Mouse (Mus musculus) neutrophil, adult 5-6 weeks (primary cell): ENCODE data around the gene Fubp1. TPM values are rescaled to one million over a fixed set of nuclear protein-coding genes. Genes with fewer than 3 reads are reported as not detected.
A peak's percentile ranks its signal among the peaks of the same experiment; 100 is the strongest.

ENCODE experiments used
- ATAC-seq: fragments of 151-379, 151-347 bp; 2 replicates; pipeline ENCODE4 v1.8.0; 2017; ENCODE audit warnings: mild to moderate bottlenecking, moderate TSS enrichment; ENCODE audit not compliant: insufficient number of reproducible peaks, poor library complexity, low FRiP score, severe bottlenecking; ENCODE audit errors: extremely low read depth
- total RNA-seq: library from RNA; stranded (forward); fragments of 200-1000 nt; gene quantifications from 2 replicates; pipeline ENCODE4 v1.2.3, GENCODE M21; 2017

Fubp1 gene
- total RNA-seq, 1 experiment from 2014 or later = 192 TPM

DNA sequence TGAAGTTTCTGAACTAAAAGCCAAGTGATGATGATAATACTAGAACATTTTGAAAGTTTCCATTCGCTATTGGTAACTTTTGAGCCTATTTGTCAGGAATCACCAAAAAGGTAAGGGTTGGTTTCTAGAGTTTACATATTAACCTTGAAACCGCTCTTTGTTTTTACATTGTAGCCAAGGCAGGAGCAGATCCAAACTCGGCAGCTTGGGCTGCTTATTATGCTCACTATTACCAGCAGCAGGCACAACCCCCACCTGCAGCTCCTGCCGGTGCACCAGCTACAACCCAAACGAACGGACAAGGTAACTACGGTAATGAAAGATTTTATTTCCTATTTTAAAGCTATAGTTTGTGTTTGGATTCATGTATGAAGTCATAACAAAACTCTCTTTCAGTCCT lies 15.7 kb downstream of the Fubp1 start:
- no peak for ATAC-seq

DNA sequence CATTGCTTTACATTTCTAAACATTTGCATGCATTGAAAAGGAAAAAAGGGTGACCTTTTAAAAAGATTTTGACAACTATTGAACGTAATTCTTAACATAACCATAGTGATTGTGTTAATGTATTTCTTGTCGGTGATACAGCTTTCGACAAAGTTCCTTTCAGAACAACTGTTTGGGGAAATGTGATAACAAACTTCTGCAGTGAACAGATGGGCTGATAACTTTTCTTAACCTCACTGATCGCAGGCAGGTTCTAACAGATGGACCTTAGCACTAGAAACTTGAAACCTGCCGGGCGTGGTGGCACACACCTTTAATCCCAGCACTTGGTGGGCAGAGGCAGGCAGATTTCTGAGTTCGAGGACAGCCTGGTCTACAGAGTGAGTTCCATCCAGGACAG lies 18.6 kb downstream of the Fubp1 start:
- no peak for ATAC-seq

DNA sequence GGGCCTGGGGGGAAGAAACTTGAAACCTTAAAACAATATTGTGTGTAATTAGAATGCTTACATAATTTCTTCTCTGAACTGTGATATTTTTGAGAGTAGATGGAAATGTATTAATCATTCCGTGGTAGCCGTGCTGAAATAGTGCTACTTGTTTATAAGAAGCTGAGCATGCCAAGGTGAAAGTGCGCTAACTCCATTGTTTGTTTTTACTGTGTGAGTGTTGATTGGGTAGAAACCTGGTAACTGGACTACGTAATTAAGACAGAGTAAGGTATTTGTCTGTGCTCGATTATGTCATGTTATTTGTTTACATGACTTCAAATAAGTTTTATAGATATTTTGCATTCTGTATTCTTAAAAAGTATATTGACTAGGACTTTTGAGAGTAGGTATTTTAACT lies 19.0 kb downstream of the Fubp1 start:
- ATAC-seq = no peak

DNA sequence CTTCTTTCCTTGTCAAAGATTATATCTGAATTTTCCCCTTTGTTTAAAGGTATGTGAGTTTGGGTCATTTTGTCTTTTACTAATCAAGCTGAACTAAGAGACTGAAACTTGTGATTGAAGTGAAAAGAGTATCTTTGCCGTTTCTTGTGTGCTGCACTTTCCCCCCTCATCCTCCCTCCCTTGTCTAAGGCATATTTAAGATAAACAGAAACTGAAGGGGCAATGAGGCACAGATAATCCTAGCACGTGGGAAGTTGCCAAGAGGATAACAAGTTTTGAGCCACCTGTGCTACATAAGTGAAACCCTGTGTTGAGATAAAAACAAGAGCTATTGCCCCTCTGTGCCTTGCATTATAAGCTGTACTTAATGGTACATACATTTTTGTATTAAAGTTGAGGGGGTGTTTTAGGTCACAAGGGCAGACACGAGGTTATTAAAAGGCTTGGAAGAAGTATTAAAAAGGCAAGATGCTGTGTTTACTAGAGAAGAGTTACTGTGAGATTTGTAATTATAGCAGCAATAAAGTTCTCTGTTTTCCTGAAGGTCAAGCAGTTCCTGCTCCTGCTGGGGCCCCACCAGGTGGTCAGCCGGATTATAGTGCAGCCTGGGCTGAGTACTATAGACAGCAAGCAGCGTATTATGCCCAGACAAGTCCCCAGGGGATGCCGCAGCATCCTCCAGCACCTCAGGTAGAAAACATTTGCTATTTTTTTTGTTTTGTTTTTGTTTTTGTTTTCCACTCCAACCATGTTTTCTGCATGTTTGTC lies 21.3 kb downstream of the Fubp1 start:
- no peak for ATAC-seq

DNA sequence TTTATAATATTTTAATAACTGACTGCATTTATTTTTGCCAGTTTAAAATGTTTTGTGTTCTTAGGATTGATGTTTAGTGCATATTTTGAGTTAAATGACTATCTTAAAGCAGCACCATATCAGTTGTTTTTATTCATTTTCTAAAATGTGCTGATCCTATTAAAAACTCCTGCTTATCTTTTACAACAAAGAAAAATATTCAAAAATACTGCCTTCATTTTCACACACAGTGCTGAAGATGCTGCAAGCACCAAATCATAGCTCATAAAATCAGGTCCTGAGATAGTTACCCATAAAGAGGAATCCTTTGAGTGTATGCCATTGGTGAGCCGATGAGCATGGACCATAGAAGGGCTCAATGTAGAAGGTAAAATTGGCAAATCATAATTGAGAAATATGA lies 25.0 kb downstream of the Fubp1 start:
- no peak for ATAC-seq

DNA sequence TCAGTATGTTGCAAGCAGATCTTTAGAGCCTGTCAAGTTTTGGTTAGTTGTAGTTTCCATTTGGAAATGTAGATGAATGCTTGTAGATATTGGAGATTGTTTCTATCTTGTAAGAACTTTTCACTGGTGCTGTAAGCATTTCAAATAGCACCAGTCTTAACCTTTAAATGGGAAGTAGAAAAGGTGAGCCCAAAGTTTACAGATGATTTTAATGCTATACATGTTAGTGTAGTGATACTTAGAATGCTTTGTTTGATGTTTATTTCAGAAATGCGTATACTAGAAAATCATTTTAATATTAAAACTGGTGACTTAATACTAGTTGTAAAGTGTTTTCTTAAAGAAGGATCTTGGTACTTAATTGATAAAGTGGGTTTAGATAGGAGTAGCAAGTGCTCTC lies 25.6 kb downstream of the Fubp1 start:
- ATAC-seq = no peak

DNA sequence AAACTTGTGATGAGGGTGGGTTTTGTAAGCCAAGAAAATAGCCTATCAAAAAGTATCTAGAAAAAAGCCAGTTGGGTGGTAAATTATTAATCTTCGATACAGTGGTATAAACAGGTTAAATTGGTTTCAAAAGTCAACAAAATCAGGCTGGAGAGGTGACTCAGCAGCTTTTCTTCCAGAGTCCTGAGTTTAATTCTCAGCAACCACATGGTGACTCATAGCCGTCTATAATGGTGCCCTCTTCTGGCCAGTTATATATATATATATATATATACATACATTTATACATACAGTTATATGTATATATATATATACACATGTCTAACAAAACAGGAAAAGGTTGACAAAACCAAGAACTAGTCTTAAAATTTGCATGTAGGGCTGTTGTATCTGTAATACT lies 28.6 kb downstream of the Fubp1 start:
- no peak for ATAC-seq

DNA sequence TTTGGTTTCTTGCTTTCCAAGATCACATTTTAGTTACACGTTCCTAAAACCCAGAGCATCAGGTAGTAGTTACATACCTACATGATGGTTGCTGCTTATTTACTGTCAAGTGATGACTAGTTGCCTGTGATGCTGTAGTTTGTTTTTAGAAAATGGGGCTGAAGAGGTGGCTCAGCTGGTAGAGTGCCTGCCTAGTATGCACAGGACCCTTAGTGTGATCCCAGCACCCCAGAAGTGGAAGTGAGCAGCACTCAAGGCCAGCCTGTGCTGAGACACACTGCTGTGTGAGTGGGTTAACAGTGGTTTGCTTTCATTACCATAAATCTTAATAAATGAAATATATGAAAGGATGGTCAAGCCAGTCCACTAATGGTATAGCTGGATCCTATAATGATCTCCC lies 29.4 kb downstream of the Fubp1 start:
- no peak for ATAC-seq

DNA sequence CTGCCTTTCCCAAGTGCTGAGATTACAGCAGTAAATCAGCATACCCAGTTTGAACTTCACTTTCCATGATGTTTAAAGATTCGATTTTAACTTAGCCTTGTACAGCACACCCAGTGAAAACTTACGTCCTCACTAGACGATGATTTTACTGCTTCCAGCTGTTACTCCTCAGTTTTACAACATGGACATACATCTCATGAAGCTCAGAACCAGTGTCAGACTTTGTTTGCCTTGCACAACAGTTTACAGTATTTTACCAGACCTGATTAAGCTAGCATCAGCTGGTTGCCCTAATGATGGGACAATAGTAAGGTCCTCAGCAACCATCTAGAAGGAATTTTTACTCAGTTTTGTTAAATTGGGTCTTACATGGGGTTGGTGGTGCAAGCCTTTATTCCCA lies 30.9 kb downstream of the Fubp1 start:
- ATAC-seq = no peak

DNA sequence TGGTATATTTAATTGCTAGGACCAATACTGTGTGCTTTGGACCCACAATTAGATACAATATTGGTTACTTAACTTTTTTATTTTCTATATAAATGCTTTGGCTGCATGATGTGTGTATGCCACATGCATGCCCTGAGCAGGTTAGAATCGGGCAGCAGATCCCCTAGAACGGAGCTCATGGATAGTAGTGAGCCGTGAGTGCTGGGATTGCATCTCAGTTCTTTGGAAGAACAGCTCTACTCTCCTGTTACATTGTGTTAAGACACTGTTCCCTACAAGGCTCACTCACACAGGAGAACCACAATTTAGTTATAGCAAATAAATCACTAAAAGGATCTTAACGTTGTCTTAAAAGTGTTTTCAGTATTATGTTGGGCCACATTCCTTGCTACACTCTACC lies 33.1 kb downstream of the Fubp1 start:
- ATAC-seq = no peak

DNA sequence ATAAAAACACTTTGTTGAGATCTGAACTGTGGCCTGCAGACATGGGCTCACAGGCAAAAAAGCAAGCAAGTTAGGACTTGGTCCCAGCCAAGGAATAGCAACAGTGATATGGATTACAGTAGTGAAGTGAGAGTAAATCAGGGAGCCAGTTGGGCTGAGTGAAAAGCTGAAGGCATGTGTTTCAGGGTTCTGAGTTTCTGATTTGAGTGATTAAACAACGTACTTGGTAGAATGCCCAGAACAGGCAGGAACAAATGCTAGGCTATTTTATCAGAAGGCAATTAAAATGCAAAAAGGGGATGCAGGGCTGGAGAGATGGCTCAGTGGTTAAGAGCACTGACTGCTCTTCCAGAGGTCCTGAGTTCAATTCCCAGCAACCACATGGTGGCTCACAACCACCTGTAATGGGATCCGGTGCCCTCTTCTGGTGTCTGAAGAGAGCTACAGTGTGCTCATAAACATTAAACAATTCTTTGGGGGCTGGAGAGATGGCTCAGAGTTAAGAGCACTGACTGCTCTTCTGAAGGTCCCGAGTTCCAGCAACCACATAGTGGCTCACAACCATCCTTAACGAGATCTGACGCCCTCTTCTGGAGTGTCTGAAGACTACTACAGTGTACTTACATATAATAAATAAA lies 35.2 kb downstream of the Fubp1 start:
- ATAC-seq = no peak

DNA sequence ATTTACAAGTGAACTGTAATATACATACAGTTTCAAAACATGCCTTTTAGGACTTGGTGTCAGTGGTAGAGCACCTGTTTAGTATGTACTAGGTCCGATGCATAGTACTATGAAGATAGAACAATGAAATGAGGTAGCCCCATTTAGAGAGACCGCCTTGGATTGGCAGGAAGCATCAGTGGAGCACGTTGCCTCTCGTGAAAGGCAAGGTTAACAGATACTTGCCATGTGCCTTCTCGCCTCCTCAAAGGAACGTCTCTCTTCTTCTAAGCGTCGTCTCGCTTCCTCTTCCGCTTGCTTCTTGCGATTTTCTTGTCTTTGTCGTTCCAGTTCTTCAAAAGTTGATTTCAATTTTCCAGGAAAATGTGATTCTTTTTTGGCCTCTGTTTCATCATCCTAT lies 37.5 kb downstream of the Fubp1 start:
- ATAC-seq = no peak

DNA sequence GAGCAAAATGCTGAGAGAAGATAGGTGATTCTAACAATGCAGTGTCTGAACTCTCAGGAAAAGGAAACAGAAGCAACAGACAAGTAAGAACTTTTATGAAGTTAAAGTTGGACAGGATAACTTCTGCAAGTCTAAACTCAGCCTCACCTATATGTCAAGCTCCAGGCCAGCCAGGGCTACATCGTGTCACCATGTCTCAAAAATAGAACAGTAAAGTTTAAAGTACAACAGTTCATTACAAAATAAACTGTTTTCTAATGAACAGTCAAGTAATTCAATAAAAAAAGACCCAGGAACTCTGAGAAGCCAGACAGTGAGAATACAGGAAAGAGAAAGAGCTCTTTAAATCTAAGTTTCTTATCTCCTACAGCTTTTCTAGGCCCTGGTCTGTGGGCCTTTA lies 40.3 kb downstream of the Fubp1 start:
- ATAC-seq = no peak

DNA sequence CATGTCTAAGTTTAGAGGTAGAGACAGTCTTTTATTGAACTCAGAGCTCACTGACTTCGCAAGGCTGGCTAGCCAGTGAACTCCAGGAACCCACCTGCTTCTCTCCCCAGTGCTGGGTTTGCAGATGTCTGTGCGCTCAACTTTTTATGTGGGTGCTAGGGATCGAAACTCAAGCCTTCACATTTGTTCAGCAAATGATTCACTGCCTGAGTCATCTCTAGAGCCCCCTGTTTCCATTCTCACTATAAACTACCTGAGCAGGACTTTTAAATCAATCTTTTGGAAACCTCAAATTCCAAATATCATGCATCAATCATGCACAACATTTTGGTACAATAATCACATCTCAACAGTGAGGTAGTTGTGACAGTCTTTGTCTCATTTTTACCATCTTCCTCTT lies 47.3 kb downstream of the Fubp1 start:
- no peak for ATAC-seq

DNA sequence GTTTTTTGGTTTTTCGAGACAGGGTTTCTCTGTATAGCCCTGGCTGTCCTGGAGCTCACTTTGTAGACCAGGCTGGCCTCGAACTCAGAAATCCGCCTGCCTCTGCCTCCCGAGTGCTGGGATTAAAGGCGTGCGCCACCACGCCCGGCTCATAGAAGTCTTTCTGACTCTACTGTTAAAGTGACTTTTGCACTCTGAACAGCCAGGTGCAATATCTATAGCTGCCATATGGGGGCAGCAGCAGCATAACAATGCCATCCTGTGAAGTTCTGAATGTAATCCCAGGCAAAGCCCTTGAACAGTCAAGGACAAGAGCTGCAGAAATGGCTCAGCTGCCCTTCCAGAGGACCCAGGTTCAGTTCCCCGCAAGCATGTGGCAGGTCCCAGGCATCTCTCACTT lies 49.2 kb downstream of the Fubp1 start:
- ATAC-seq = peak; percentile 60

DNA sequence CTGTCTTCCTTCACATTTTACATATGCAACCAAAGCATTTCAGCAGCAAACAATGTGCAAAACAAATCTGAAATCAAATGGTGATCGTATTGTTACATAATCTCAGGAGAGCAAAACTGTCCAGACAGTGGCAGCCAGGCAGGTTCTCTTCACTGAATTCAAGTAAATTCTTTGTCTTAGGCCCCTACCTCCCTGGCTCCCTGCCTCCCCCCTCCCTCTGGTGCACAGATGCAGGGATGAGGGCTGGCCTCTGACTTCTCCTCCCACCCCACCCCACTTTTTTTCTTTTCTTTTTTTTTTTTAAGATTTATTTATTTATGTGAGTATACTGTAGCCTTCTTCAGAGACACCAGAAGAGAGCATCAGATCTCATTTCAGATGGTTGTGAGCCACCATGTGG lies 50.1 kb downstream of the Fubp1 start:
- ATAC-seq = no peak

DNA sequence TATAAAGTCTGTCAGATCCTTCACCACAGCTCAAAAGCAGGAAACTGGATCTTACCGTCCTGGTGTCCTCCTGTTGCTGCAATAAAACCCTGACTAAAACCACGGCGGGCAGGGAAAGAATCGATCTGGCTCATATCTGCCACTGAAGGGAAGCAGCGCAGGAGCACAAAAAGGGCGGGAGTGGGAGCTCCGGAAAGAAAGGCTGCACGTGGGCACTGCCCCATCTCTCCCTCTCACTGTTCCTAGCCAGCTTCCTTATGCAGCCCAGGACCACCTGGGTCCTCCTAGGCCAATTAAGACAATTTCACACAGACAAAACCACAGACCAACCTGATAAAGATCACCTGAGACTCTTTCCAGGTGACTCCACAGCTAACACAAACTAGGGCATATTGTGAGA lies 51.2 kb downstream of the Fubp1 start:
- ATAC-seq = no peak

DNA sequence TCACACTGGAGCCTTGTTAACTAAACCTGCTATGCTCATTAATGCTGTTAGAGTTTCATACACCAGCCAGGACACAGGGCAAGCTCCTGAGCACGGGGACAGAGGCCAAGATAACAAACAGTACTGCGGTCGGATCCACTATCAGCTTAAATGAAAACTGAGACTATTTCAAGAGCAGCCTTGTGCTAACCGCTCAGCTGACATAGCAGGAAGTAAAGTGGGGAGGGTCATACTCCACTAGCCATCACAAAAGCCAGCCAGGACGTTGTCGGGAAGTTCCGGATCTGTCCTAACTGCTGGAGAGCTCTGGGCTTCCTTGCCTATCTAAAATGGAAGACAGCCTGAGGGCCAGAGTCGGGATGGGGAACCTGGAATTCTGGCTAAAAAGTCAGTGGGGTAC lies 51.7 kb downstream of the Fubp1 start:
- ATAC-seq = no peak

DNA sequence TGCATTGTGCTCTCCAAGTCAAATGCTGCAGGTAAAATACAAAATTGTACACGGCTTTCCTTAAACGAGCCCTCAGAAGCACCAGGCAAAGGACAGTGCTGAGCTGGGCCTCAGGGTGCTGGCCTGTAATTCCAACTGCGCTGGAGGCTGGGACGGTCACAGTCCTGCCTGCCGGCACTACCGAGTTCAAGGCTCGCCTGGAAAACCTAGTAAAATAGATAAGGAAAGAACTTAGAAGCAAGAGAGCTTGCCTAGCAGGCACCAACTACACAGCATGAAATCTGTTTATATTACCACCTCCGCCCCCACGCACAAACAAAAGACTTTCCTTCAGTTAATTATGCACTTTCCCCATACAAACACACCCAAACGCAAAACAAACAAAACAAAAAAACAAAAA lies 54.2 kb downstream of the Fubp1 start:
- no peak for ATAC-seq

DNA sequence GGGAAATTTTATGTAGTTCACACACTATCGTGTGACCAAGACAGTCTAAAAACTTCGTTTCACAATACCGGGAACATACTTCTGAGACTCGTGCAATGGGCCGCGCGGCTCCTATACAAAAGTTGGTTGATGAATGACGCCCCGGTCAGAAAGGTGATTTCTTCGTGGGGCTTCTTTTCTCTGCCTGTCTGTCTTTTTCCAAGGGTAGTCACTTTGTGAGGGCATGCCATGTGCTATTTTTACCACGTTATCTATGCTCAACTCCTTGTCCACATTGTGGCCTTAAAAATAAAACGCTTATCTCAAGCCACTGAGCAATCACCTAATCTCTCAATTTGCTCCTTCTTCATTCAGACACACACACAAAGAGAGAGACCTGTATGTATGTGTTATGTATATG lies 54.6 kb downstream of the Fubp1 start:
- no peak for ATAC-seq
